In genomic region chr3:109124091-109124490, GRCm38 (mm10) we compare ENCODE assay signal across 7 mouse cellular contexts. TPM values are rescaled to one million over a fixed set of nuclear protein-coding genes. Genes with fewer than 3 reads are reported as not detected.
A peak's percentile ranks its signal among the peaks of the same experiment; 100 is the strongest.
DNase-seq lines count a peak whose midpoint lies in the region; ATAC-seq lines count a peak whose summit lies in the region.

No protein-coding gene starts in this region.

- peak overlapping the region; percentile 92 for H3K4me3 ChIP-seq in heart, embryonic 12.5 days
- peak overlapping the region; percentile 68 for H3K4me3 ChIP-seq in liver, embryonic 16.5 days (ENCODE audit: low read depth, low read length)

- H3K9ac ChIP-seq in heart, embryonic 12.5 days = no peak overlapping the region
- H3K9ac ChIP-seq in liver, embryonic 16.5 days (ENCODE audit: low read depth, low read length) = no peak overlapping the region

- no peak for ATAC-seq in heart, embryonic 12.5 days (ENCODE audit: insufficient number of reproducible peaks, low FRiP score)
- no peak for ATAC-seq in liver, embryonic 16.5 days (ENCODE audit: low read depth)

- H3K4me2 ChIP-seq in heart, embryonic 12.5 days = peak overlapping the region; percentile 72
- H3K4me2 ChIP-seq in liver, embryonic 16.5 days (ENCODE audit: low read depth, low read length) = peak overlapping the region; percentile 82

- H3K27ac ChIP-seq in heart, embryonic 12.5 days (ENCODE audit: poor library complexity, severe bottlenecking) = peak overlapping the region; percentile 63
- no peak overlapping the region for H3K27ac ChIP-seq in liver, embryonic 16.5 days (ENCODE audit: low read length)

- H3K9me3 ChIP-seq in heart, embryonic 12.5 days (replicated peaks) = no peaks in the 10 kb centered on the region
- no peaks in the 10 kb centered on the region for H3K9me3 ChIP-seq in liver, embryonic 16.5 days (replicated peaks; ENCODE audit: control insufficient read depth, low read length)

- H3K36me3 ChIP-seq in heart, embryonic 12.5 days = peaks cover 11% of the 10 kb centered on the region
- H3K36me3 ChIP-seq in liver, embryonic 16.5 days (ENCODE audit: control insufficient read depth, insufficient read depth) = no peaks in the 10 kb centered on the region

- 20% methylated on average over 4 of the region's 4 CpGs for WGBS in heart, embryonic 12.5 days
- WGBS in liver, embryonic 16.5 days (ENCODE audit: insufficient replicate concordance) = 15% methylated on average over 4 of the region's 4 CpGs

- H3K4me1 ChIP-seq in heart, embryonic 12.5 days (replicated peaks) = peaks cover 28% of the 10 kb centered on the region
- H3K4me1 ChIP-seq in liver, embryonic 16.5 days (ENCODE audit: control insufficient read depth, low read depth, low read length) = peaks cover 7% of the 10 kb centered on the region

- peak; percentile 43 for DNase-seq in CD4-positive, CD25-positive, alpha-beta regulatory T cell, adult 2 months (ENCODE audit: low read depth, low spot score)
- DNase-seq in T-cell, adult 2 months (ENCODE audit: low spot score) = peak; percentile 4
- DNase-seq in layer of hippocampus, adult 9-11 months = no peak
- no peak for DNase-seq in right cerebral cortex, postnatal 36 days (ENCODE audit: low spot score in 2 of 2)
- no peak for DNase-seq in Muller cell, postnatal 12 days (ENCODE audit: inconsistent ontology term)

- H3K27me3 ChIP-seq in heart, embryonic 12.5 days (replicated peaks) = 0 out of 2 replicates have a peak, but pooled peaks cover 5% of the 10 kb centered on the region
- H3K27me3 ChIP-seq in liver, embryonic 16.5 days (ENCODE audit: control insufficient read depth, insufficient read depth, low read depth, low read length) = no peaks in the 10 kb centered on the region

RNA-seq across cellular contexts. Expression of gene Slc25a24, which starts 1.1 kb away (rescaled TPM):
- polyA plus RNA-seq in heart, embryonic 12.5 days (2016; fragmentation: Nextera tagmentation; extraction: Ambion mirVana) = 39.8 and 40.4 TPM in 2 replicates
- 4.2 and 4.6 TPM in 2 replicates for polyA plus RNA-seq in liver, embryonic 16.5 days (2015; fragmentation: Nextera tagmentation; extraction: Ambion mirVana)

RNA-seq across cellular contexts. Expression of gene Slc25a54, which starts 43.8 kb away (rescaled TPM):
- not detected in 2 replicates for polyA plus RNA-seq in heart, embryonic 12.5 days (2016; fragmentation: Nextera tagmentation; extraction: Ambion mirVana)
- not detected in 2 replicates for polyA plus RNA-seq in liver, embryonic 16.5 days (2015; fragmentation: Nextera tagmentation; extraction: Ambion mirVana)

Comparison
In these comparisons a context has a peak if more than half of its experiments do, and no peak if none do; other contexts are left out.
1. DNase-seq: peak in CD4-positive, CD25-positive, alpha-beta regulatory T cell, adult 2 months (single experiment) and T-cell, adult 2 months (single experiment); none in layer of hippocampus, adult 9-11 months (single experiment), right cerebral cortex, postnatal 36 days (0 of 2) and Muller cell, postnatal 12 days (single experiment).